Mouse (Mus musculus): Measurements from ENCODE around the gene Aicda. TPM values are rescaled to one million over a fixed set of nuclear protein-coding genes. Genes with fewer than 3 reads are reported as not detected.
"Not testable (repeated sequence)": the region's sequence is repeated elsewhere in the genome, so short reads cannot be mapped to it uniquely, and the experiment has no call there.

Aicda gene
- polyA plus RNA-seq, 2 experiments, result not detected

- no peaks in the 10 kb centered on the region for H3K27me3 ChIP-seq (ENCODE audit: control insufficient read depth, insufficient read depth, low read length)
- H3K4me1 ChIP-seq (replicated peaks; ENCODE audit: control insufficient read depth in 2 of 2, insufficient read depth in 2 of 2, low read length in 1 of 2), result no peaks in the 10 kb centered on the region
- no peaks in the 10 kb centered on the region for H3K9me3 ChIP-seq (ENCODE audit: control insufficient read depth, low read length)
- no peaks in the 10 kb centered on the region for H3K36me3 ChIP-seq (replicated peaks; ENCODE audit: control insufficient read depth, insufficient read depth, low read depth)
- no peak overlapping the region for H3K9ac ChIP-seq (replicated peaks)
- WGBS (ENCODE audit: insufficient replicate concordance), result 31% methylated on average over 3 of the region's 3 CpGs
- ATAC-seq (ENCODE audit: insufficient read depth) (no peak), DNase-seq (ENCODE audit: low read depth in 3 of 3, low spot score in 3 of 3) (no peak)
- no peak overlapping the region for H3K27ac ChIP-seq
- TF ChIP-seq EP300 (IDR thresholded peaks at IDR 0.05; ENCODE audit: low read depth), result no peak
- no peak for TF ChIP-seq CTCF (IDR thresholded peaks at IDR 0.05; ENCODE audit: low read depth)
- H3K4me2 ChIP-seq (ENCODE audit: low read depth), result no peak overlapping the region
- no peak overlapping the region for H3K4me3 ChIP-seq (ENCODE audit: insufficient read depth in 1 of 2, low read depth in 2 of 2, low read length in 2 of 2)
Measured at GRCm38 (mm10) chr6:122534032-122534431, 19.6 kb upstream of the Aicda start.

GRCm38 (mm10) chr6:122539564-122539963 is 14.0 kb upstream of the Aicda start:
- Histone ChIP-seq H3K4me3 (ENCODE audit: insufficient read depth in 1 of 2, low read depth in 2 of 2, low read length in 2 of 2) (no peak overlapping the region), H3K9ac (replicated peaks) (no peak overlapping the region), H3K9me3 (ENCODE audit: control insufficient read depth, low read length) (no peaks in the 10 kb centered on the region), H3K36me3 (replicated peaks; ENCODE audit: control insufficient read depth, insufficient read depth, low read depth) (no peaks in the 10 kb centered on the region), H3K27ac (no peak overlapping the region), H3K4me2 (ENCODE audit: low read depth) (no peak overlapping the region), H3K27me3 (ENCODE audit: control insufficient read depth, insufficient read depth, low read length) (no peaks in the 10 kb centered on the region), H3K4me1 (replicated peaks; ENCODE audit: control insufficient read depth in 2 of 2, insufficient read depth in 2 of 2, low read length in 1 of 2) (no peaks in the 10 kb centered on the region)
- TF ChIP-seq CTCF (IDR thresholded peaks at IDR 0.05; ENCODE audit: low read depth) (no peak), EP300 (IDR thresholded peaks at IDR 0.05; ENCODE audit: low read depth) (no peak)
- WGBS (ENCODE audit: insufficient replicate concordance), result 75% methylated on average over 9 of the region's 9 CpGs
- DNase-seq (ENCODE audit: low read depth in 3 of 3, low spot score in 3 of 3) (no peak), ATAC-seq (ENCODE audit: insufficient read depth) (no peak)

GRCm38 (mm10) chr6:122542459-122542858 is 11.1 kb upstream of the Aicda start:
- H3K4me1 ChIP-seq (replicated peaks; ENCODE audit: control insufficient read depth in 2 of 2, insufficient read depth in 2 of 2, low read length in 1 of 2); ATAC-seq (ENCODE audit: insufficient read depth): not testable (repeated sequence)
- WGBS (ENCODE audit: insufficient replicate concordance), result 53% methylated on average over 5 of the region's 5 CpGs

DNA sequence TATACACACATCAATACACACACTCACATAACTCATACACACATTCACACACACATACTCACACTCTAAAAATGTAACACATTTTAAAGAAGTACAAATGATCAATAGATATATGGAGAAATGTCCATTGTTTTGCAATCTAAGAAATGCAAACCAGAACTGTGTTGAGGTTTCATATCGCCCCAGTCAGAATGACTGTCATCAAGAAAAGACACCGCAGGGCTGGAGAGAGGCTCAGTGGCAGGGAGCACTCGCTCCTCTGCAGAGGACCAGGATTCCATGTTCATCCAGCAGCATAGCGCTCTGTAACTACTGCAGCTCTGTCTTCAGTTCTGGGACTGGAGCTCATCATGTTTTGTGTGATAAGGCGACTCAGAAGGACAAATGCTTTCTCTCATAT is 10.0 kb upstream of the Aicda start:
- DNase-seq (ENCODE audit: low read depth in 3 of 3, low spot score in 3 of 3), result no peak
- Histone ChIP-seq H3K4me1 (replicated peaks; ENCODE audit: control insufficient read depth in 2 of 2, insufficient read depth in 2 of 2, low read length in 1 of 2) (no peaks in the 10 kb centered on the region), H3K36me3 (replicated peaks; ENCODE audit: control insufficient read depth, insufficient read depth, low read depth) (no peaks in the 10 kb centered on the region), H3K4me2 (ENCODE audit: low read depth) (no peak overlapping the region), H3K4me3 (ENCODE audit: insufficient read depth in 1 of 2, low read depth in 2 of 2, low read length in 2 of 2) (no peak overlapping the region), H3K9me3 (ENCODE audit: control insufficient read depth, low read length) (no peaks in the 10 kb centered on the region), H3K27me3 (ENCODE audit: control insufficient read depth, insufficient read depth, low read length) (no peaks in the 10 kb centered on the region), H3K9ac (replicated peaks) (no peak overlapping the region), H3K27ac (no peak overlapping the region)
- TF ChIP-seq CTCF (IDR thresholded peaks at IDR 0.05; ENCODE audit: low read depth) (no peak), EP300 (IDR thresholded peaks at IDR 0.05; ENCODE audit: low read depth) (no peak)
- 63% methylated on average over 5 of the region's 5 CpGs for WGBS (ENCODE audit: insufficient replicate concordance)
- no peak for ATAC-seq (ENCODE audit: insufficient read depth)

More at GRCm38 (mm10) chr6:122542459-122542858, 11.1 kb upstream of the Aicda start:
- not testable (repeated sequence) for H3K27ac ChIP-seq; H3K36me3 ChIP-seq (replicated peaks; ENCODE audit: control insufficient read depth, insufficient read depth, low read depth); H3K4me3 ChIP-seq (ENCODE audit: insufficient read depth in 1 of 2, low read depth in 2 of 2, low read length in 2 of 2); H3K27me3 ChIP-seq (ENCODE audit: control insufficient read depth, insufficient read depth, low read length); DNase-seq (ENCODE audit: low read depth in 3 of 3, low spot score in 3 of 3); H3K9me3 ChIP-seq (ENCODE audit: control insufficient read depth, low read length); H3K4me2 ChIP-seq (ENCODE audit: low read depth); H3K9ac ChIP-seq (replicated peaks)

DNA sequence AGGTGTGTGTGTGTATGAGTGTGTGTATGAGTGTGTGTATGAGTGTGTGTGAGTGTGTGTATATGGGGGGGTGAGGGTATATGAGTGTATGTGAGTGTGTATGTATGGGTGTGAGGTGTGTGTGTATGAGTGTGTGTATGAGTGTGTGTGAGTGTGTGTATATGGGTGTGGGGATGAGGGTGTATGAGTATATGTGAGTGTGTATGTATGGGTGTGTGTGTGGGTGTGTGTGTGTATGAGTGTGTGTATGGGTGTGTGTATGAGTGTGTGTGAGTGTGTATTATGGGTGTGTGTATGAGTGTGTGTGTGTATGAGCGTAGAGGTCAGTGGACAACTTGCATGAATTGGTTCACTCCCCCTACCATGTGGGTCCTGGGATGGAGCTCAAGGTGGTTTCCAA is 8.9 kb upstream of the Aicda start:
- H3K27me3 ChIP-seq (ENCODE audit: control insufficient read depth, insufficient read depth, low read length), result no peaks in the 10 kb centered on the region
- no peak overlapping the region for H3K9ac ChIP-seq (replicated peaks)
- H3K4me3 ChIP-seq (ENCODE audit: insufficient read depth in 1 of 2, low read depth in 2 of 2, low read length in 2 of 2), result no peak overlapping the region
- DNase-seq (ENCODE audit: low read depth in 3 of 3, low spot score in 3 of 3), result no peak
- no peaks in the 10 kb centered on the region for H3K9me3 ChIP-seq (ENCODE audit: control insufficient read depth, low read length)
- H3K4me1 ChIP-seq (replicated peaks; ENCODE audit: control insufficient read depth in 2 of 2, insufficient read depth in 2 of 2, low read length in 1 of 2), result no peaks in the 10 kb centered on the region
- ATAC-seq (ENCODE audit: insufficient read depth), result no peak
- H3K36me3 ChIP-seq (replicated peaks; ENCODE audit: control insufficient read depth, insufficient read depth, low read depth), result no peaks in the 10 kb centered on the region
- no peak overlapping the region for H3K27ac ChIP-seq
- WGBS (ENCODE audit: insufficient replicate concordance), result 68% methylated on average over 1 of the region's 1 CpGs
- no peak overlapping the region for H3K4me2 ChIP-seq (ENCODE audit: low read depth)
- TF ChIP-seq EP300 (IDR thresholded peaks at IDR 0.05; ENCODE audit: low read depth) (no peak), CTCF (IDR thresholded peaks at IDR 0.05; ENCODE audit: low read depth) (no peak)

Measured in liver, embryonic 14.5 days (tissue).